ENCODE assay signal across 21 mouse cellular contexts in the genomic region with DNA sequence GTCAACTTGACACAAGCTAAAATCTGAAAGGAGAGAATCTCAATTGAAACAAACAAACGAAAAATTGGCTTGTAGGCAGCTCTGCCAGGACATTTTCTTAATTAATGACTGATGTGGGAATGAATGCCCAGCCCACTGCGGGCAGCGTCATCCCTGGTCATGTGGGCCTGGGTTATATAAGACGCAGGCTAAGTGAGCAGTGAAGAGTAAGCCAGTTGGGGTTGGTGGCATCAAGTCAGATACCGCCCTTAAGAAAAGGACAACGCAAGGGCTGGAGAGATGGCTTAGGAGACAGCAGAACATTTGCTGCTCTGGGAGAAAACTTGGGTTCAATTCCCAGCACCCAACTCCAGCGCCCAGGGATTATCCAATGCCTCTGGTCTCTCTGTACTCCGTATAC.
"Had no signal": no experiment of that assay in that cellular context is flagged by ENCODE, and none has a peak within 500 bp of the region (broad histone marks: within the 10 kb centered on the region; RNA-seq: fewer than 3 reads in every experiment).

No protein-coding gene starts in this region.

- DNase-seq: kidney, adult 11 months; kidney, postnatal 14 days; kidney, postnatal 4 days; layer of hippocampus, adult 9-11 months; liver; lung, adult 2 months; lung, postnatal 14 days; lung, postnatal 4 days; right cerebral cortex, adult 18-20 months; right cerebral cortex, postnatal 14 days; right cerebral cortex, postnatal 4 days; thymus, adult 2 months; thymus, postnatal 25 days had no signal

- H3K9me3 ChIP-seq: limb, embryonic 10.5 days; limb, embryonic 13.5 days; liver, embryonic 15.5 days; midbrain, embryonic 12.5 days; midbrain, embryonic 15.5 days; neural tube, embryonic 12.5 days; neural tube, embryonic 15.5 days had no signal

- ATAC-seq: midbrain, embryonic 15.5 days had no signal

- H3K36me3 ChIP-seq: limb, embryonic 10.5 days; limb, embryonic 13.5 days; liver, embryonic 15.5 days; midbrain, embryonic 12.5 days; midbrain, embryonic 15.5 days; neural tube, embryonic 12.5 days; neural tube, embryonic 15.5 days had no signal

- H3K27me3 ChIP-seq: limb, embryonic 13.5 days; liver, embryonic 15.5 days; midbrain, embryonic 12.5 days; midbrain, embryonic 15.5 days; neural tube, embryonic 12.5 days; neural tube, embryonic 15.5 days had no signal

- H3K9ac ChIP-seq: limb, embryonic 13.5 days; liver, embryonic 15.5 days; midbrain, embryonic 12.5 days; midbrain, embryonic 15.5 days; neural tube, embryonic 12.5 days; neural tube, embryonic 15.5 days had no signal

- H3K27ac ChIP-seq: layer of hippocampus, adult 2 months; limb, embryonic 10.5 days; limb, embryonic 13.5 days; liver, embryonic 15.5 days; midbrain, embryonic 12.5 days; midbrain, embryonic 15.5 days; neural tube, embryonic 12.5 days; neural tube, embryonic 15.5 days had no signal

- H3K4me2 ChIP-seq: limb, embryonic 13.5 days; liver, embryonic 15.5 days; midbrain, embryonic 12.5 days; midbrain, embryonic 15.5 days; neural tube, embryonic 12.5 days; neural tube, embryonic 15.5 days had no signal

- H3K4me3 ChIP-seq: layer of hippocampus, adult 2 months; limb, embryonic 10.5 days; limb, embryonic 13.5 days; liver, embryonic 15.5 days; midbrain, embryonic 12.5 days; midbrain, embryonic 15.5 days; neural tube, embryonic 12.5 days; neural tube, embryonic 15.5 days had no signal

- H3K4me1 ChIP-seq: liver, embryonic 15.5 days; midbrain, embryonic 15.5 days; neural tube, embryonic 12.5 days had no signal
